Mouse (Mus musculus): ENCODE data around the gene Ccdc117.

DNA sequence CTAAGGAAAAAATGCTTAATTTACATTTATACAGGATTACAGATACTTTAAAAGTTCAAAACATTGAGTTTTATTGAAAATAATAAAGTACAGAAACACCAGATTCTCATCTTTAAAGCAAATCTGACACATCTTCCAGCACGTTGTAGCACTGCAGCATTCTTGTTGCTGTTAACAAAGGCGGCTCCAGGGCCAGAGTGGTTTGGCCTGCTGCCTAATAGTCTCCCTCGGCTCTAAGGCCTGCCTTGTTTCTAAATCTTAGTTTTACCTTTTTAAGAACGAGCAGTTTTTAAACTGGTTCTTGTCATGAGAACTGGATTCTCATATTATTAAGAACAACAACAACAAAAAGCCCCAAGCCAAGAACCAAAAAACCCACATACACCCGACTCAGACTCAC, 13.1 kb downstream of the Ccdc117 start:
- no peak for TF ChIP-seq GATA1 (IDR thresholded peaks at IDR 0.05; ENCODE audit: borderline replicate concordance, low read length)
- TF ChIP-seq FLI1 (IDR thresholded peaks at IDR 0.05; ENCODE audit: low read length) = no peak

Data from megakaryocyte, embryonic 14.5 days (primary cell).